Mouse (Mus musculus): ENCODE results near the gene Serpinb1c. TPM values are rescaled to one million over a fixed set of nuclear protein-coding genes. Genes with fewer than 3 reads are reported as not detected.
"Not testable (repeated sequence)": the region's sequence is repeated elsewhere in the genome, so short reads cannot be mapped to it uniquely, and the experiment has no call there.

The Serpinb1c gene
- total RNA-seq (2014; fragmentation: Nextera tagmentation) (not detected in 2 replicates), total RNA-seq (2017) (not detected in 2 replicates)

DNA sequence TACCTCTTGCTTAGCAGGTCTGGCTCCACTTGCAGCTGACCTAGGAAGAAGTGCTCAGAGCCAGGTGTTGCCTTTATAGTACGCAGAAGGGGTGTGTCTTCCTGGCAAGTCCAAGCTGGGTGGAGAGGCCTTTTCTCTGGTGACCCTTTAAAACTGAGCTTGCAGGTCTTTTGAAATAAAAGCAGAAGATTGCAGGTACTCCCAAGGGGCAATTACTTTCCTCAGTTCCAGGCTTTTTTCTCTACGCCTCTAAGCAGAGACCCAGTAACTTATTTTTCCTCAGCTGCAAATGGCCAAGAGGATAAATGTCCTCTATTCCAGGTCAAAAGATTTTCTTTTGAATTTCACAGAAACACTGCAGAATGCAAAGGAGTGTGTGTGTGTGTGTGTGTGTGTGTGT lies at the start of gene Serpinb1c:
Gene Serpinb1c (minus strand): TSS at position 101 of the 400 bp plus-strand sequence.
- ATAC-seq (replicated peaks; ENCODE audit: low FRiP score, low TSS enrichment, poor library complexity, severe bottlenecking) = no peak

DNA sequence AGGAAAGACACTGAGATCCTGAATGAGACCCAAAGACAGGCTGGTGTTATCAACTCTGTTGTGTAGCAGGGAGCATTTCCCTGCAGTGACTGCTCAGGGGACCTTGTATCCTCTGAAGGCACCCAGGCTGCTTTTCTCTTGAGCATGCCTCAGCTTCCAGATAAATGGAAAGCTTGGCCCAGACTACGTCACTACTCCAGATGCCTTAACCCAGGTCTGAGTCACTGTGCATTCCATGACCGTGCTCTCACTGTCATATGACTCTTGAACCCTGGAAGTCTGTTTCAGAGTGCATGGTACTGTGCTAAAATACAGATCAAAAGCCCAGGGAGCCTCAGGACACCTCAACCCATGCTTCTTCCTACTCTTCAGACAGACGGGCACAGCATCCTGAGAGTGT lies 41.2 kb upstream of the Serpinb1c start:
- not testable (repeated sequence) for ATAC-seq (replicated peaks; ENCODE audit: low FRiP score, low TSS enrichment, poor library complexity, severe bottlenecking)

DNA sequence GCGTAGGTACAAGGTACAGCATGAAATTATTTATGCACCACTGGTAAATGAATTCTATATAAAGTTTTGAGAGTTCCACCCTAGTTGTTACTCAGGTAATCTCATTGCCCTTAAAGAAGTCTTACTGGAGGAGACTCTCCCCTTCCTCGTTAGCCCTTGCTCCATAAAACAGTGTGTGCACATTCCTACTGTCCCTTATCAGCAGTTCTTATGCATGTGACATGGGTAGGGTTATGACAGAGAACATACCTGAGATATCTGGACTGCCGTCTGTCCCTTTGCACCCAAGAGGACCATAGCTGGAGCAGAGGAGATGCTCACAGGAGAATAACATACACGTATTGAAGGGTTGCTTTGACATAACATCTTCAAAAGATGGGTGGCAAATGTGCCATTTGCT lies 40.3 kb upstream of the Serpinb1c start:
- ATAC-seq (replicated peaks; ENCODE audit: low FRiP score, low TSS enrichment, poor library complexity, severe bottlenecking) = not testable (repeated sequence)

DNA sequence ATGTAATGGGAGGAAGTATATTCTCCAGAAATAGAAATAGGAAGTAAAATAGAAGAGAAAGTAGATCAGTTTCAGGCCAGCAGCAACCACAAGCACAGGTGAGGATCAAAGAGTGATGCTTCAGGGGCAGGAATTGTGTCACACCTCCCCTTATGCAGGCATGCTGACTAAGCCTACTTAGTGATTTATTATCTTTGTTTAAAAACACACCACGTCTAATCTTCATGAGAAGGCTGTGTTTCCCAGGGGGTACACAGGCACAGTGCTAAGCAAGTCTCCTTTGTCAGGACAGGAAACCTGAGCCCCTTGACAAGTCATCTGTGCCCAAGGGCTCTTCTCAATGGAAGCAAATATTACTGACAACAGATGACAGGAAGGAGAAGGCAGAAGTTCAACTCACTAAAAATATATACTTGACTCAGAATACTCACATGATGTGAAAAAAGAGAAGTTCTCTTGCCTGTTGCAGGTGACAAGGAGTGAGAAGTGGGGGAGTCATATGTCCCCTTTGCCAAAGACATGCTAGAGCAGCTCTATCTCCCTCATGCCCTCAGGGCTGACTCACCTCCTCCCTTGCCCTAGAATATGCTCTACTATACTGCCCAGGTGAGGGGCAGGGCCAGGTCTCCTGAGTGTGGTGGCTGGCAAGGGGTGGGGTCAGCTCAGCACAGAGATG lies 36.8 kb upstream of the Serpinb1c start:
- no peak for ATAC-seq (replicated peaks; ENCODE audit: low FRiP score, low TSS enrichment, poor library complexity, severe bottlenecking)

DNA sequence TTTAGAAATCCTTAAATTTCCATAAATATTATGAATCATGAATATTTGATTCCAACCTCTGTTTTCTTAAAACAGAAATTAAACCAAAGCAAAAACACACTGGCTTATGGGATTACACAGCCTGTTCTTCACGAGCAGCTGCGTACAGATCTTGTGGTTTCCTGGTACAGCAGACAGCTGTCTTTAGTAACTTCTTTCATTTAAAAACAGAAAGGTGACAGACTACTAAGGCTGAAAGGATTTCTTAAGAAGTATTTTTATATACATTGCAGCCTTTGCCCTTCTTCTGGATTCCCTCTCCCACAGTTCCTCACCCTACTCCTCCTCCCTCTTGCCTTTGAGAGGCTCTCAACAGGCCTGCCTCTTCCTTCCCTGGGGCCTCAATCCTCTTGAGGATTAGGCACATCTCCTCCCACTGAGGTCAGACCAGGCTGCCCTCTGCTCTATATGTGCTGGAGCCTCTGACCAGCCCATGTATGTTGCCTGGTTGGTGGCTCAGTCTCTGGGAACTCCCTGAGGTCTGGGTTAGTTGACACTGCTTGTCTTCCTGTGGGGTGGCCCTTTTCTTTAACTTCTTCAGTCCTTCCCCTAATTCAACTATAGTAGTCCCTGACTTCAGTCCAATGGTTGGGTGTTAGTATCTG lies 31.2 kb upstream of the Serpinb1c start:
- no peak for ATAC-seq (replicated peaks; ENCODE audit: low FRiP score, low TSS enrichment, poor library complexity, severe bottlenecking)

DNA sequence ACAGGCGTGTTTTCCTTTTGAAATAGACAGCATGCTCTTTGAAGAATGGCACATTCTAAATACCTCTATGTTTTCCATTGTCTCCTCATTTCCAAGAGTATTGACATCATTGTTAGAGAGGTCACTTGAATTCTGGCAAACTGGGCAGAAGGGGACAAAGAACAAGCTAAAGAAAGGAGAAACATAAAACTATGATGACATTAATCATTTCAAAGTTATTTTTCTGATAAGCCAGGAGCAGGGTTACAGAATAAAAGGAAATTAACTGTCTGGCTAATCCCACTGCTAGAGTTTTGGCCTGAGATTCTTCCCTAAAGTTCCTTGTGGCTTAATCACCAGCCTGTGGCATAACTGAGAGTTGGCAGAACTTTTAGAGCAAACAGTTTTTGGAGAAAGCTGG lies 29.2 kb upstream of the Serpinb1c start:
- ATAC-seq (replicated peaks; ENCODE audit: low FRiP score, low TSS enrichment, poor library complexity, severe bottlenecking) = no peak

DNA sequence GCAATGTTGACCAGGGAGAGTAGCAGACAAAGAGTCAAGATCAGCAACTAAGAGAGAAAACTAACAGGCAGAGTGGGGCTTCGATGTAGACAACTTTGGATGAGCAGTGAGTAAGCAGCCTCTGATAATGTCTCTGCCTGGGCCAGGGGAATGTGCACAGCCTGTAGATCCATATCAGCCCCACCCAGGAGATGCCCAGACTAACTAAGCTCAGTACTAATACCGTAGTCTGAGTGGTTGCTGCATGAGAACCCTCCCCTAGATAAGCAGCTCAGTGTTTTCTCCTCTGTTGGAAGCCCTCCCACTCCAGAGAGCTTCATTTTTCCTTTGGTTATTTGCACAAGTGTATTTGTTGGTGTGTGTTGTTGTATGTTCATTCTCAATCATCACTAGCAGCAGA lies 28.6 kb upstream of the Serpinb1c start:
- ATAC-seq (replicated peaks; ENCODE audit: low FRiP score, low TSS enrichment, poor library complexity, severe bottlenecking) = peak; percentile 67

DNA sequence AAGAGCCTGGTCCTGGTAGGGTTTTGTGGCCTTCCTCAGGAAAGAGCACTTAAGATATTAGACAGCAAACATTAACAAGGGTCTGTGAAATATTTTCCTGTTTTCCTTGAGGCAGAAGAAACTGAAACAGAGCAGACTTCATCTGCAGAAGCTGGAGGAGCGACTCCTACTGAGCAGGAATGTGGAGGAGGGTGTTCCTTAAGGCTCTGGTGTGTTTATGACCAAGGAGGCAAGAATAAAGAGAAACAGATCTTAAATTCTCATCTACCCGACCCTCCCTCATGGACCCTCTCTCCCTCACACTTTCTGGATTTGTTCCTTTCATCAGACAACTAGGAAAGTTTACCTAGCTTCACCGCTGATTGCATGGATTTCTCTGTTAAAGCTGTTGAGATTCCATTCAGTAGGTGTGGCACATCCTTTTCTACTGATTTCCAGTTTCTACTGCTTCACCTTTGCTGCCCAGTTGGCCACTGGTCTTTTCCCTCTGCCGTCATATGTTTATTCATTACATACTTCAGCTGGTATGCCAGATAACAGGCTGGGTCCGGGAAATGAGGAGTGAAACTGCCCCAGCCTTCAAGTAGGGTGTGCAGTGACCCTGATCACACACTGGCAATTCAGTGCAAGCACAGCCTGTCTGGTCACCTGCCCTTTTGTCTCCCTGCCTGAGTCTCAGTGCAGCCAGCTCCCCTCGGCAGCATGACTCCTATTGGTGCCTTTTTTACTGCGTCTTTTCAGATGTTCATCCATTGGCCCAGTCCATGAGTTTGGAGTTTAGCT lies 26.8 kb upstream of the Serpinb1c start:
- ATAC-seq (replicated peaks; ENCODE audit: low FRiP score, low TSS enrichment, poor library complexity, severe bottlenecking) = no peak

DNA sequence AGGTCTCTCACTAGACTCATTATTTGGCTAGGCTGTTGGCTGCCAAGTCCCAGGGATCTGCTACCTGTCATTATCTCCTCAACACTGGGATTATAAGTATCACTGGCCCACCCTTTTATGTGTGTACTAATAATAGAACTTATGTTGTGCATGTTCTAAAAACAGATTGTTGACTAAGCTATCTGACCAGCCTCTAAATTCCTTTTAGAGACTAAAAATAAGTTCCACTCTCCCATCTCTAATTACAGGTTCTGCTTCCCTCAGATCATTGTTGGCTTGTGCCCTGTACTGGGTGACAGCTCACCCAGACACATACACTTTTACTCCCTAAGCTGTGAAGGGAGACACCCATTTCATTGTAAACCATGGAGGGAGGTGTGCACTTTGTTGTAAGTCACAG lies 24.6 kb upstream of the Serpinb1c start:
- no peak for ATAC-seq (replicated peaks; ENCODE audit: low FRiP score, low TSS enrichment, poor library complexity, severe bottlenecking)

DNA sequence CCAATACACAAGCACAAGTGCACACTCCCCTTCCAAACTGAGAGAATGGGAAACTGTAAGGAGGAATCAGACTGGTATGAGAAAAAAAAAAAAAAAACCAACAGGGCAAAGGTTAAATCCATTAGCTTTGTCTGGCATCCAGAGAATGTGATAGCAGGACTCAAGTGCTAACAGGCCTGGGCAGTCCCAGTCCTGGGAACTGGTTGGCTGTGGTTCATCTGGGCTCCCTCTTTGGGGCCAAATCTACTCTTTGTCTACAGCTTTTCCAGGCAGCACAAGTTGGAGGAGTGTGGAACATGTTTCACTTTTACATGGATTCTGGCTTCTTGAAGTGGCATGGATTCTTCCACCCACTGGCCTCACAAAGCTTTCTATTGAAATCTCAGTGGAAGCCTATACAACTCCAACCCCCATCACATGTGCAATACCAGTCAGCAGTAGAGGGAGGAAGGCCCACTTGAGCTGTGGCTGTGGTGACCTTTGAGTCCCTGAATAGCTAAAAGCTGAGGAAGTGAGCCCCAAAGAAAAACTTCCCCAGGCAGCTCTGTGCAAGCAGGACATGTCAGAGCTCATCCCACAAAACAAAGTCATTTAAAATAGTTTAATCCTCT lies 14.9 kb upstream of the Serpinb1c start:
- no peak for ATAC-seq (replicated peaks; ENCODE audit: low FRiP score, low TSS enrichment, poor library complexity, severe bottlenecking)

DNA sequence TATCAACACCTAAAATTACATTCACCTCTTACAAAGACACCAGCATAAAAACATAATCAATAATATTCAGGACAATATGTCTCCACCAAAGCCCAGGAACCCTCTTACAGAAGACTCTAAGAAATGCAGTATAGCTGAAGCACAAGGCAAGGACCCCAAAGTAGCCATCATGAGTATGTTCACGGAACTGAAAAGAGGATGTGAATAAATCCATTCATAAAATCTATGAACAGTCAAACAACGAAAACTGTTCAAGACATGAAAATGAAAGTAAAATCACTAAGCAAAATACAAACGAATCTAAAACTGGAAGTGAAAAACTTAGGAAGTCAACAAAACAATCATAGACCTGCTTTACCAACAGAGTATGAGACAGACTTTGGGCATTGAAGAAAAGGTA lies 10.2 kb upstream of the Serpinb1c start:
- no peak for ATAC-seq (replicated peaks; ENCODE audit: low FRiP score, low TSS enrichment, poor library complexity, severe bottlenecking)

DNA sequence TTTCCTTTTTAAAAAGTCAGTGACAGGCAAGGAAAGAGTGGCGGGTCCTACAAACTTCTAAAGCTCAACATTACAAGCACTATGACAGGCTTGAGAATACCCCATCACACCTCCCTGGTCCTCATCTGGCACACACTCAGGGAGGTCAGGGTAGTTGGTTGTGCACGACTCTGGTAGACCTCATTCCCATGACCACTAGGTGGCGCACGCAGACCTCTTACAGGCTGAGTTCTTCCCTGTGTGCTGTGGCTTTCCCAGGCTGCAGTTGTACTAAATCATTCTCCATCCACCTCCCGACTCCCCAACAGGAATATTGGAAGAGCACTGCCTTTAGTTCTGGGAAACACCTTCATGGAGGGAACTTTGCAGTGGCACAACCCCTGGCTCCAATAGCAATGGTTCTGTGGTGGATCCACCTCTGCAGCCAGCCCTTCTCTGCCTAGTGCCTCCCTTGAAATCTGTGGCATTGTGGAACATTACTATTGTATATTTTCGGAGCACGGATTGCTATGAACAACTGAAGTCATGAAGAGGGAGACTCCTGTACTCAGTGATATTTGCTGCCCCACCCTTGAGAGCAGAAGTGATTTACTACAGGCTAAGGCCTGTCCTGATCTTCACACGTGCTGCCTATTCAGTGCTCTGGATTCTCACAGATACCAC lies 5.3 kb upstream of the Serpinb1c start:
- ATAC-seq (replicated peaks; ENCODE audit: low FRiP score, low TSS enrichment, poor library complexity, severe bottlenecking) = peak; percentile 97

DNA sequence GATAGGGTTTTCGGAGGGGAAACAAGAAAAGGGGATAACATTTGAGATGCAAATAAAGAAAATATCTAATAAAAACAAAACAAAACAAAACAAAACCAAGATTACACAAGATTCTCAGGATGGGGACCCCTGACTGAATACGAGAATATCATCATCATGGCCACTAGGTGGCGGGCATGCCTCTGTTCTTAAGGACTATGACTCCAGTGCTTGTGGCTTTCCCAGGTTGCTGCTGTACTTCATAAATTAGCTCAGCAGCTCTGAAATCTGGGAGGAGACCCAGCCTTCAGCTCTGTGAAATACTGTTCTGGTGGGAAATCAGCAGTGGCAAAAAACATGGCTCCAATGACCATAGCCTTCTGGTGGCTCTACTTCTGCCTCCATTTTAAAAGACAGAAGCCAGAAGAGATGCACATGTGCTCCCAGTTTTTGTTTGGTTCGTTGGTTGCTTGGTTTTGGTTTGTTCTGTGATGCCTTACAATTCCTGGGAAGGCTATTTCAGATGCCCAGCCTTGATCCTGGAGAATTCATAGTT lies 4.5 kb upstream of the Serpinb1c start:
- peak; percentile 80 for ATAC-seq (replicated peaks; ENCODE audit: low FRiP score, low TSS enrichment, poor library complexity, severe bottlenecking)

DNA sequence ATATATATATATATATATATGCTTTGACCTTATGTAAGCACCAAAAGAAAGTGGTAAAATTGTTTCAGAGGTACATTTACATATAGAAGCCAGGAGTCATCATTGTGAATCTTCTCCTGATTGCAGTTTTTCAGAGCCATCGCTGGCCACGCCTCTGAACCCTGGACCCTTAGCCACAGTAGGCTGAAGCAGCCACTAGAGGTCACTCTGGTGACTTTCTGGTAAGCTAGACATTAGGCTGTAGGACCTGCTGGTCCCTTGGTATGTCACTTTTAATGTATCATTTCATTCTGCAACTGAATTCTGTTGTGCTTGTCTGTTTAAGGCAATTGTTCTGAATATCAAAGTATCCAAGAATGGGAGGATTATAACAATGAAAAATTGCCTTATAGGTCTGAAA lies 2.6 kb upstream of the Serpinb1c start:
- peak; percentile 85 for ATAC-seq (replicated peaks; ENCODE audit: low FRiP score, low TSS enrichment, poor library complexity, severe bottlenecking)

DNA sequence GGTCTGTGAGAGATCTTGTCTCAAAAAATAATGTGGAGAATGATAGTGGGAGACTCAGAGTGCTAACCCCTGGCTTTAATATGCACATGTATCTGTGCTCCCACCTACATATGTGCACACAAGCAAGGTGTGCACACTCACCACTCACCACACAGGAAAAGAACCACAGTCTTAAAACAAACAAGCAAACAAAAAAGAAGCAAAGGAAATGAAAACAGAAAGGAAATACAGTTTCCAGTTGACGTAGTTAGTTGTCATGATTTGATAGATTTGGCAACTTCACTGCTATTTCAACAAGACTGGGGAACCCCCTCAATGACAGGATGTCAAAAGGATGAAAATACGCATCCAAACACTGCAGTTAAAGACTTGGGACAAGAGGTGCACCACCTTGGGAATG lies 1.1 kb upstream of the Serpinb1c start:
- not testable (repeated sequence) for ATAC-seq (replicated peaks; ENCODE audit: low FRiP score, low TSS enrichment, poor library complexity, severe bottlenecking)

DNA sequence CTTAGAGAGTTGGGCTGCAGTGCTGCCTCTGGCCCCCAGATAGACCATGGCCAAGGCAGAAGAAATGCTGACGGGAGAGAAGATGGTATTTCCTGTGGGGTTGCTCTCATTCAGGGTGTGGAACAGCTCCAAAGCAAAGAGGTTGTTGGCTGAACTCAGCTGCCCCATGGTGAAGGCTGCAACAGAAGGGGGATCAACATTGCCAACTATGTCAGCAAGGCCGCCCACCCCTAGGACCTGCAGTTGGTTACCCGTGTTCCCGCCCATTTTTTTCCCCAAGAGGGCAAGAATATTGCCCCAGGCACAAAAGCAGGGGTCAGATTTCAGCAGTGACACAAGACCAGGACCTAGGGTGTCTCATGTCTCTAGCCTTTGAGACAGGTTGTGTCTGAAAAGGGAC lies 1.1 kb downstream of the Serpinb1c start:
- no peak for ATAC-seq (replicated peaks; ENCODE audit: low FRiP score, low TSS enrichment, poor library complexity, severe bottlenecking)

DNA sequence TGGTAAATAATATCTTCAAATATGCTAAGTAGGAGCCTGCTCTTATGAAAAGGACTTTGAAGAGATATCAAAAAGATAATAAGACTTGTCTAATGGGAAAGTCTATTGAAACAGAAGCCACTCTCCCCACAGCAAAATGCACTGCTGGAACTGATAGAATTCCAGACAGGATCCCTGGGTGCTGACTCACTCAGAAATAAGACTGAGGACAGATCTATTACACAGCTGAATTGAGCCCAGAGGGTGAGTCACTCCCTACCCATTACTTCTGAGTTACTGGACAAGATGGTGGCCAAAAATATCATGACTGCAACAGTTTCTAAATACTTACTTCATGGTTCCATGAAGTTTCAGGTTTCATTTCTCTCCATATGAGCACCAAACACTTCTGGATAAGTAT lies 13.3 kb downstream of the Serpinb1c start:
- ATAC-seq (replicated peaks; ENCODE audit: low FRiP score, low TSS enrichment, poor library complexity, severe bottlenecking) = no peak

DNA sequence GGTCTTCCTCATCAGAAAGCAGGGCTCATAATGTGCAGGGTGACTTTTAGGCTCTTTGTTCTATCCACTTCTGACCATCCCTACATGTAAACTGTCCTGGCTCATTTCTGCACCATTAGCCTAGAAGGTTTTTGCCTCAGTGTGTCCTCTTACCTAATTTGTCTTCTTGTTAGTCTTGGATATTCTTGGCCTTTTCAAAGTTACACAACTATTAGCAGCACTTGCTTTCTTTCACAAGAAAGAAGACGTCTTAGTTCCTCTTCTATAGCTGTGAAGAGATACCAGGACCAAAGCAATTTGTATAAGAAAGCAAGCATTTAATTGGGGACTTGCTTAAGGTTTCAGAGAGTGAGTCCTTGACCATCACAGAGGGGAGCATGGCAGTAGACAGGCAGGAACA lies 24.1 kb downstream of the Serpinb1c start:
- no peak for ATAC-seq (replicated peaks; ENCODE audit: low FRiP score, low TSS enrichment, poor library complexity, severe bottlenecking)

DNA sequence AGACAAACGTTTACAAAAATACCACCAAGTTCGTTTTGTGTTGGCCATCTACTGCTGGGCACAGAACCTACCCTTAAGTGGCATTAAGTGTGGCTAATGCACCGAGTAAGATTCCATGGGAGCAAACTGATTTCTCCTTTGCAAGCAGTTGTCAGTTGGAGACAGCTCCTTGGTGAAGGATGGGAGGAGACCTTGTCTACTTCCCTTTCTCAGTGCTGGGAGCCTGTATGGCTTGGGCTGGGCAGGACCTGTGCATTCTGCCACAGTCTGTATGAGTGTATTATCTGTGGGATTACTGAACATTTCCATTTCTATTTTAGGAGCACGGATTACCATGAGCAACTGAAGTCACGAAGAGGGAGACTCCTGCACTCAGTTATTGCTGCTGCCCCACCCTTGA lies 29.2 kb downstream of the Serpinb1c start:
- 0 out of 2 replicates have a peak, but pooled peaks have one; percentile 27 for ATAC-seq (replicated peaks; ENCODE audit: low FRiP score, low TSS enrichment, poor library complexity, severe bottlenecking)

Data from megakaryocyte-erythroid progenitor cell, adult 5-6 weeks (primary cell).